Comparison of ENCODE assay signal across 8 mouse cellular contexts in the genomic region with DNA sequence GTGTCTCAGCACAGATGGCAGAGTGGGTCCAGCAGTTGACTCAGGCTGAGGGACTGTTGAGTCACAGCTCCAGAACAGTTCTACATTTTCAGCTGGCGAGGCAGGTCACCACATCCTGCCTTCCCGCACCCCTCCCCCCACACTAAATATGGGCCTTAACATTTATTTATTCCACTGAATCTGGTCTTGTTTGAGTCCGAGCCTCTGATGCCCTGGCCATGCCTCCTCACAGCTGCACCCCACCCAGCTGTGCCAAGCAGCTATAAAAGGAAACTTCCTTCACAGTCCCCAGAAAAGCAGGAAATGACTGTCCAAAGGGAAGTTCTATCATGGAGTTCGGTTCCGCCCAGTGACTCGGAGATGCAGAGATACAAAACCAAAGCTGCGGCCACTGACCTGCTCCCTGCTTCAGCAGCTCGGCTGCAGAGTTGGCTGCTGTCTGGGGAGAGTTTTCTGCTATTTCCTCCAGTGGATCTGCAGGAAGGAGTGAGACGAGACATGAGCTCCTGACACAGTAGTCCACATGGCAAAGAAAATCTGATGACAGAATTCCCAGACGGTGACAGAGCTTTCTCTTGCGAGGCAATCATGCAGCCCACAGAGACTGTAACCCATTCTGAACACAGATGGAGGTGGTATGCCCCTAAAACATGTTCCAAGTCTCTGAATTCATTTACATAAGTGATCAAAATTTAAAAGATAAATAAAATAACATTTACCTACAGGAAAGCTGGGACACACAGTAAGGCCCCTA.
DNase-seq lines count a peak whose midpoint lies in the region; ATAC-seq lines count a peak whose summit lies in the region.

No protein-coding gene starts in this region.

- H3K4me1 ChIP-seq in heart, embryonic 16.5 days (ENCODE audit: control insufficient read depth, insufficient read depth, low read length): peaks cover 27% of the 10 kb centered on the region
- peaks cover 6% of the 10 kb centered on the region; the same call in 1 of the 2 replicates for H3K4me1 ChIP-seq in intestine, embryonic 16.5 days (ENCODE audit: control insufficient read depth, insufficient read depth, low read length)

- H3K9ac ChIP-seq in heart, embryonic 16.5 days (ENCODE audit: low read length): 0 out of 2 replicates have a peak overlapping the region, but pooled peaks have one; percentile 22
- no peak overlapping the region for H3K9ac ChIP-seq in intestine, embryonic 16.5 days (ENCODE audit: low read depth, low read length)

- ATAC-seq in heart, embryonic 16.5 days (replicated peaks; ENCODE audit: extremely low read depth, insufficient read depth, low FRiP score): no peak
- ATAC-seq in intestine, embryonic 16.5 days: no peak

- DNase-seq in layer of hippocampus, adult 9-11 months: peak; percentile 54
- no peak for DNase-seq in layer of hippocampus, postnatal 10 days (ENCODE audit: low spot score in 2 of 2)
- peak; percentile 72 for DNase-seq in brain, adult 2 months (ENCODE audit: low read depth, low spot score)
- DNase-seq in lung, postnatal 14 days: peak; percentile 55
- no peak for DNase-seq in embryo, embryonic 11 days
- DNase-seq in urinary bladder, adult 2 months (ENCODE audit: low spot score): no peak

- H3K36me3 ChIP-seq in heart, embryonic 16.5 days (ENCODE audit: control insufficient read depth, insufficient read depth): peaks cover 41% of the 10 kb centered on the region
- peaks cover 12% of the 10 kb centered on the region; the same call in 1 of the 2 replicates for H3K36me3 ChIP-seq in intestine, embryonic 16.5 days (ENCODE audit: control insufficient read depth, insufficient read depth, low read length)

- H3K4me2 ChIP-seq in heart, embryonic 16.5 days (ENCODE audit: low read depth, low read length): no peak overlapping the region
- no peak overlapping the region for H3K4me2 ChIP-seq in intestine, embryonic 16.5 days (ENCODE audit: low read depth, low read length)

- 58% methylated on average over 11 of the region's 11 CpGs for WGBS in heart, embryonic 16.5 days
- WGBS in intestine, embryonic 16.5 days: 78% methylated on average over 11 of the region's 11 CpGs

- H3K27me3 ChIP-seq in heart, embryonic 16.5 days (ENCODE audit: control insufficient read depth, insufficient read depth, low read length): no peaks in the 10 kb centered on the region
- H3K27me3 ChIP-seq in intestine, embryonic 16.5 days (replicated peaks; ENCODE audit: control insufficient read depth, insufficient read depth, low read length): no peaks in the 10 kb centered on the region

- H3K4me3 ChIP-seq in heart, embryonic 16.5 days (ENCODE audit: low read length): no peak overlapping the region
- no peak overlapping the region for H3K4me3 ChIP-seq in intestine, embryonic 16.5 days (ENCODE audit: low read length)

- H3K9me3 ChIP-seq in heart, embryonic 16.5 days (replicated peaks; ENCODE audit: control insufficient read depth, low read length): no peaks in the 10 kb centered on the region
- H3K9me3 ChIP-seq in intestine, embryonic 16.5 days (ENCODE audit: control insufficient read depth, low read length): no peaks in the 10 kb centered on the region

- peak overlapping the region; percentile 45 for H3K27ac ChIP-seq in heart, embryonic 16.5 days (ENCODE audit: low read length)
- no peak overlapping the region for H3K27ac ChIP-seq in intestine, embryonic 16.5 days (ENCODE audit: low read length)

Comparison
In these comparisons a context has a peak if more than half of its experiments do, and no peak if none do; other contexts are left out.
1. DNase-seq: peak in layer of hippocampus, adult 9-11 months (single experiment), brain, adult 2 months (single experiment) and lung, postnatal 14 days (single experiment); none in layer of hippocampus, postnatal 10 days (0 of 2), embryo, embryonic 11 days (single experiment) and urinary bladder, adult 2 months (single experiment).